Mouse (Mus musculus) CD4-positive naive resting alpha-beta T cell, adult 57 days (primary cell): ENCODE data around the gene Sidt1. TPM values are rescaled to one million over a fixed set of nuclear protein-coding genes. Genes with fewer than 3 reads are reported as not detected.

ENCODE experiments used
- total RNA-seq: library from RNA; stranded (reverse); gene quantifications from one replicate; pipeline ENCODE4 v1.2.4, GENCODE M21; 2023

The Sidt1 gene
- 193 TPM for total RNA-seq

GRCm38 (mm10) chr16:44332861-44333284, at the start of gene Sidt1:
Gene Sidt1, minus strand, starts transcription at chr16:44333196.

DNA sequence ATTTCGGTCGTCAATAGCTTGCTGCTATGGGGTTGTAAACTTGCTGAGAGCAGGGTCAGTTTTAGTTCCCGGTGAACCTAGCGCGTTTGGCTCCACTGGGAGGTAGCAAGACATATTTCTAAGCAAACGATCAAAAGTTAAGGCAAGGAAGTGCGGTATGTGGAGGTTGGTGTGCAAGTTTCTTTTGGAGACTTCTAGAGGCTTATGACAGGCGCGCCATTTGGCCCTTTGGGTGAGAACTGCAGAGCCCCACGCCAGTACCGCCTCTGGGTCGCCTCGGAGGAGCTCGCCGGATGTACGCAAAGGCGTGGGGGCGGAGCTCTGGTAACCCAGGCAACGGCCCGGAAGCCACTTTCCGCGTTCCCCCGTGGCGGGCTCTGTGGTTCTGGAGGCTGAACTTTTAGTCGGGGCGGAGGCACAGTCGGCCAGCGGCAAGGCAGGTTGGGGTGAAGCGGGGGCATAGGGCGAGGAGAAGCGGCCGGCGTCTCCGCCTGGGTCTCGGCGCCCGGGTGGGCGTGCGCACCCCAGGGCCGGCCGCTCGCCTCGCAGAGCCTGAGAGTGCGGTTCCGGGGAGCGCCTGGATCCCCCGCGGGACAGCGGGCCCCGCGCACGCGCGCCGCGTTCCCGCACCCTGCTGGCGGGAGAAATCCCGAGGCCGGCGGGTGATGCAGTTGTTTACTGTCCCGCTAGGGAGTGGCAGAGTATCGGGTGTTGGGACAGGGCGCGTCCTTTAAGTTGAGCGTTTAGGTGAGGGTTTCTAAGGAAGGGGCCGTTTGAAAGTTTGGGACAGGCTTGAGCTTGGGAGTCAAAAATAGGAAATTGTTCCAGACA, 14.3 kb upstream of the Sidt1 start, which contains the start of gene Spice1:
Gene Spice1, plus strand, starts transcription at position 51 of the 831 bp plus-strand sequence.

Other genes starting within 250 kb of the Sidt1 start
- gene Atp6v1a, start 193.5 kb downstream of the Sidt1 start, total RNA-seq: 22.0 TPM
- gene Naa50, start 193.4 kb downstream of the Sidt1 start, total RNA-seq: 34.8 TPM
- gene Usf3, start 159.9 kb downstream of the Sidt1 start, total RNA-seq: 25.5 TPM
- gene Spice1, start 13.9 kb upstream of the Sidt1 start, total RNA-seq: 91.3 TPM
- gene Cfap44, start 61.6 kb upstream of the Sidt1 start, total RNA-seq: not detected
- gene Boc, start 225.7 kb upstream of the Sidt1 start, total RNA-seq: 0.86 TPM